Mouse (Mus musculus) cerebellum, adult 2 months (tissue): Measurements from ENCODE around the gene Gm13889. TPM values are rescaled to one million over a fixed set of nuclear protein-coding genes. Genes with fewer than 3 reads are reported as not detected.
A peak's percentile ranks its signal among the peaks of the same experiment; 100 is the strongest.

Source experiments
- DNase-seq, 2 experiments: peaks; one replicate each; pipeline ENCODE4 v3.0.0; 2021
- H3K27ac ChIP-seq: fragments of 200-500 bp; 2 replicates; pipeline ENCODE4 v1.5.1; 2012; ENCODE audit warnings: low read length, control low read depth, inconsistent platforms; ENCODE audit not compliant: insufficient read depth
- H3K27me3 ChIP-seq: fragments of 200-500 bp; 2 replicates; pipeline ENCODE4 v1.6.1; 2012; ENCODE audit warnings: inconsistent platforms, mild to moderate bottlenecking, low read length, moderate library complexity; ENCODE audit not compliant: control insufficient read depth, insufficient read depth
- H3K4me1 ChIP-seq: fragments of 200-500 bp; 2 replicates; pipeline ENCODE4 v1.6.1; 2011; ENCODE audit warnings: low read length; ENCODE audit not compliant: control insufficient read depth, insufficient read depth
- H3K4me3 ChIP-seq: fragments of 200-500 bp; replicated peaks from 2 replicates; pipeline ENCODE3; 2011; ENCODE audit warnings: mild to moderate bottlenecking, low read depth, low read length, control low read depth; ENCODE audit not compliant: insufficient read depth
- CTCF ChIP-seq: fragments of 200-500 bp; IDR thresholded peaks from 2 replicates; pipeline ENCODE4 v1.5.1; 2011; ENCODE audit warnings: low read depth, mild to moderate bottlenecking, control low read depth, low read length, moderate library complexity, borderline replicate concordance; ENCODE audit not compliant: insufficient read depth
- POLR2A ChIP-seq: fragments of 200-500 bp; IDR thresholded peaks from 2 replicates; pipeline ENCODE4 v1.6.1; 2011; ENCODE audit warnings: low read length, control low read depth, borderline replicate concordance; ENCODE audit not compliant: insufficient read depth
- WGBS: fragments of 180-500 bp; shearing (Covaris S2); methylation state at CpG from one replicate; pipeline ENCODE4 v1.1.7; 2018; 5-methylcytosine and 5-hydroxymethylcytosine counted together
- polyA plus RNA-seq: library from polyadenylated mRNA; depleted of rRNA; stranded (reverse); fragments of >200 nt; gene quantifications from 2 replicates; pipeline ENCODE4 v1.2.3, GENCODE M21; 2012

Gene Gm13889
- polyA plus RNA-seq, 1 experiment: 49.0 TPM

GRCm38 (mm10) chr2:93988440-93988839 is 31.4 kb upstream of the Gm13889 start:
- no peak for TF ChIP-seq POLR2A
- TF ChIP-seq CTCF: no peak
- no peaks in the 10 kb centered on the region for H3K4me1 ChIP-seq
- no peaks in the 10 kb centered on the region for H3K27me3 ChIP-seq
- no peak overlapping the region for H3K27ac ChIP-seq
- no peak for DNase-seq
- 93% methylated on average over 2 of the region's 2 CpGs for WGBS
- no peak overlapping the region for H3K4me3 ChIP-seq

- Histone ChIP-seq H3K4me1 (peaks cover 17% of the 10 kb centered on the region; the same call in 1 of the 2 replicates), H3K27ac (no peak overlapping the region), H3K27me3 (no peaks in the 10 kb centered on the region), H3K4me3 (no peak overlapping the region)
- TF ChIP-seq POLR2A: no peak
- TF ChIP-seq CTCF: no peak
- no peak for DNase-seq
- 90% methylated on average over 4 of the region's 4 CpGs for WGBS
Measured at GRCm38 (mm10) chr2:93982457-93983235, 25.6 kb upstream of the Gm13889 start.

GRCm38 (mm10) chr2:93979249-93980120 is 22.5 kb upstream of the Gm13889 start:
- 0 out of 2 replicates have a peak overlapping the region, but pooled peaks have one; percentile 23 for H3K27ac ChIP-seq
- no peaks in the 10 kb centered on the region for H3K27me3 ChIP-seq
- H3K4me1 ChIP-seq: peaks cover 30% of the 10 kb centered on the region
- TF ChIP-seq POLR2A (no peak), CTCF (no peak)
- no peak overlapping the region for H3K4me3 ChIP-seq
- peak; percentile 37 to 74 for DNase-seq
- 55% methylated on average over 7 of the region's 7 CpGs for WGBS

GRCm38 (mm10) chr2:93976436-93977252 is 19.6 kb upstream of the Gm13889 start:
- WGBS: 5% methylated on average over 37 of the region's 37 CpGs
- TF ChIP-seq POLR2A (no peak), CTCF (no peak)
- peaks cover 30% of the 10 kb centered on the region for H3K4me1 ChIP-seq
- no peaks in the 10 kb centered on the region for H3K27me3 ChIP-seq
- 0 out of 2 replicates have a peak overlapping the region, but pooled peaks have one; percentile 2 for H3K27ac ChIP-seq
- DNase-seq: peak; percentile 63 to 67
- H3K4me3 ChIP-seq: peak overlapping the region; percentile 30

- Histone ChIP-seq H3K4me3 (peak overlapping the region; percentile 30), H3K27me3 (no peaks in the 10 kb centered on the region), H3K4me1 (peaks cover 30% of the 10 kb centered on the region), H3K27ac (0 out of 2 replicates have a peak overlapping the region, but pooled peaks have one; percentile 2)
- TF ChIP-seq CTCF: no peak
- TF ChIP-seq POLR2A: no peak
- WGBS: 49% methylated on average over 21 of the region's 21 CpGs
- DNase-seq: no peak
Measured at GRCm38 (mm10) chr2:93975526-93976435, 18.8 kb upstream of the Gm13889 start.

- no peak overlapping the region for H3K27ac ChIP-seq
- no peaks in the 10 kb centered on the region for H3K27me3 ChIP-seq
- H3K4me3 ChIP-seq: no peak overlapping the region
- peaks cover 27% of the 10 kb centered on the region for H3K4me1 ChIP-seq
- DNase-seq: no peak
- TF ChIP-seq POLR2A (no peak), CTCF (no peak)
- WGBS: 70% methylated on average over 7 of the region's 7 CpGs
Measured at GRCm38 (mm10) chr2:93975041-93975440, 18.0 kb upstream of the Gm13889 start.

GRCm38 (mm10) chr2:93971647-93972046 is 14.6 kb upstream of the Gm13889 start:
- 30% methylated on average over 3 of the region's 3 CpGs for WGBS

More at GRCm38 (mm10) chr2:93971647-93972046, 14.6 kb upstream of the Gm13889 start:
- Histone ChIP-seq H3K27ac (no peak overlapping the region), H3K27me3 (no peaks in the 10 kb centered on the region), H3K4me3 (no peak overlapping the region), H3K4me1 (peaks cover 9% of the 10 kb centered on the region)
- TF ChIP-seq POLR2A: no peak
- DNase-seq: no peak
